Mouse (Mus musculus): ENCODE results near the gene Clnk. TPM values are rescaled to one million over a fixed set of nuclear protein-coding genes. Genes with fewer than 3 reads are reported as not detected.

Gene Clnk
- polyA plus RNA-seq, 1 experiment from 2014 or later: not detected

Other genes starting within 250 kb of the Clnk start
- gene Zfp518b, start 192.0 kb downstream of the Clnk start, polyA plus RNA-seq (2015; fragmentation: Nextera tagmentation; extraction: Ambion mirVana): 1.5 and 2.4 TPM in 2 replicates